Mouse (Mus musculus) inflammation-experienced regulatory T-cells (primary cell): ENCODE results near the gene Ess2. TPM values are rescaled to one million over a fixed set of nuclear protein-coding genes. Genes with fewer than 3 reads are reported as not detected.

Experiments
- polyA plus RNA-seq, 2 experiments: library from polyadenylated mRNA; unstranded; fragments of 100-300 nt; shearing (Covaris generic); gene quantifications; one replicate each; pipeline ENCODE4 v1.2.1; 2017

Ess2 gene
- polyA plus RNA-seq, result 10 to 100 TPM; 65.5 TPM

DNA sequence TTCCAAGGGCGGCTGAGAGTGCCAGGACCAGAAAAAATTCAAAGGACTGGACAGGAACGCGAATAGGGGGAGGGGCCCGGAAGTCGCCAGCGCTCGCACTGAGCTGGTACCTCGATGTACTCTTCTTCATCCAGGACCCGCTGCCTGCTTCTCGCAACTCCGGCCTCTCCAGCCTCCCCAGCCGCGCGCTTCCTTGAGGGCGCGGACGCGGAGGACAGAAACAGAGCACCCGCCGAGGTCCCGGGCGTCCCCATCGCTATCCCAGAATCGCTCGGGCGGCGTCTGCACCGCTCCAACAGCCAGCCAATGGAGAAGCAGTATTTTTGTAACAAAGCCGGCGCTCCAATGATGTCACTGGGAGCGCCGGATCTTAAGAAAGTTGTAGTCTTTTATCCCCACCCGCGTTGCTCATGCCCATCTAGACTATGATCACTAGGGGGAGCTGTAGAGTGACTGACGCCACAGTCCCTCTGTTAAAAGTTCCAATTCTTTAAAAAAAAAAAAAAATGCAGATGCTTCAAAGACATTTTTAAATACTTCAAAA lies at the start of gene Ess2:
Gene Ess2, minus strand, starts transcription at position 297 of the 544 bp plus-strand sequence.

GRCm38 (mm10) chr16:17928087-17928580 lies 17.0 kb upstream of the Ess2 start, which contains the start of gene Slc25a1:
Gene Slc25a1, minus strand, starts transcription at chr16:17928219.

GRCm38 (mm10) chr16:17914307-17915249 lies 3.4 kb upstream of the Ess2 start, which contains the start of gene Gsc2:
Gene Gsc2, minus strand, starts transcription at chr16:17915059.

GRCm38 (mm10) chr16:17898462-17898861 lies 12.7 kb downstream of the Ess2 start, which contains the start of the genes Dgcr2 and Tssk2:
Gene Dgcr2, minus strand, starts transcription at chr16:17898562.
Gene Tssk2, plus strand, starts transcription at chr16:17898637.

DNA sequence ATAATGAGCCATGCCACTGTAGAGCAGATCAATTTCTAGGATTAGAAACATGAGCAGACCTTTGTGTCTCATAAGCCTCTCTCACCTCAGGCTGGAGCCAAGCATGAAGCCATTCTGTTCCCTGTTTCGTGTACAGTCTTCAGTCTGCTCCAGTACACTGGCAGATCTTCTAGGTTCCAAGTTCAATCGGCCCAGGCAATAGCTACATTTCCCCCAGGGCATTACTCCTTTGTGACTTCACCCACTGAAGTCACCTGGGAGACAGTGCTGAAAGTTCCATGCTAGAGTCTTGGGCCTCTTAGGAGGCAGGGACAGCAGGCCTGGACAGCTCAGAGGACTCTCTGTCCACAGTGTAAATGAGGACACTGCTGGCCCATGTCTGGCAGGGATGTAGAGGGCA lies 17.2 kb downstream of the Ess2 start, which contains the start of gene Tssk1:
Gene Tssk1, plus strand, starts transcription at position 301 of the 400 bp plus-strand sequence.

DNA sequence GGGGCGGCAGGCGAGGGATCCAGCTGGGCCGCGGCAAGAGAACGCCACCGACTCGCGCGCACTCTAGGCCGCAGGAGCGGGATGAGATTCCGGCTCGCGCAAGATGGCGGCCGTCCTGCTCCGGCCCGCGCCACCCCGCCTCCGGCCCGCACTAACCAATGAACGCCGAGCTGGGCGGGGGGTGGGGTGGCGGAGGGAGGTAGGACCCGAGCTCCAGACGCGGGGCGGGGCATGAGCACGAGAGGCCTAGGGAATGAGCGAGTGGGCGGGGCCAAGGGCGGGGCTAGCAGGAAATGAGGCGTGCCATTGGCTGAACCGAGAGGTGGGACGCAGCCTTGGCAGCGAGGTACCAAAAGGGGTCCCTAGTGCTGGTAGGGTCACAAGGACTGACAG lies 19.6 kb downstream of the Ess2 start, which contains the start of gene Gm20518:
Gene Gm20518, minus strand, starts transcription at position 105 of the 393 bp plus-strand sequence.

Other genes with a start within 250 kb of the Ess2 start
- 100 to 1,000 TPM; 113 to 152 TPM for gene Med15, start 178.5 kb downstream of the Ess2 start, polyA plus RNA-seq
- 10 to 100 TPM; 17.2 to 17.9 TPM for gene Klhl22, start 151.7 kb downstream of the Ess2 start, polyA plus RNA-seq
- gene Scarf2, start 114.1 kb downstream of the Ess2 start, polyA plus RNA-seq, result not detected
- gene B830017H08Rik, start 78.2 kb downstream of the Ess2 start, polyA plus RNA-seq, result under 1 TPM; 0.25 to 0.83 TPM
- 1 to 10 TPM in 1 of 2 experiments, under 1 TPM in 1; 0.99 to 2.4 TPM for gene Car15, start 73.0 kb downstream of the Ess2 start, polyA plus RNA-seq
- gene Gm20518, start 19.7 kb downstream of the Ess2 start, polyA plus RNA-seq, result under 1 TPM; 0.14 to 0.22 TPM
- under 1 TPM; 0.11 to 0.43 TPM for gene Tssk1, start 17.1 kb downstream of the Ess2 start, polyA plus RNA-seq
- 10 to 100 TPM; 58.5 to 75.6 TPM for gene Dgcr2, start 12.8 kb downstream of the Ess2 start, polyA plus RNA-seq
- 1 to 10 TPM in 1 of 2 experiments, not detected in 1; 2.0 TPM for gene Tssk2, start 12.7 kb downstream of the Ess2 start, polyA plus RNA-seq
- gene Gsc2, start 3.7 kb upstream of the Ess2 start, polyA plus RNA-seq, result not detected
- 10 to 100 TPM; 49.8 to 51.9 TPM for gene Slc25a1, start 16.9 kb upstream of the Ess2 start, polyA plus RNA-seq
- gene Vpreb2, start 69.1 kb upstream of the Ess2 start, polyA plus RNA-seq, result not detected
- 10 to 100 TPM; 30.2 to 32.6 TPM for gene Dgcr6, start 141.5 kb upstream of the Ess2 start, polyA plus RNA-seq
- gene Prodh, start 178.9 kb upstream of the Ess2 start, polyA plus RNA-seq, result 1 to 10 TPM; 3.7 to 5.0 TPM
- not detected for gene Rtn4r, start 216.3 kb upstream of the Ess2 start, polyA plus RNA-seq